Mouse (Mus musculus): ENCODE measurements around the gene Med29.

Gene Med29

DNA sequence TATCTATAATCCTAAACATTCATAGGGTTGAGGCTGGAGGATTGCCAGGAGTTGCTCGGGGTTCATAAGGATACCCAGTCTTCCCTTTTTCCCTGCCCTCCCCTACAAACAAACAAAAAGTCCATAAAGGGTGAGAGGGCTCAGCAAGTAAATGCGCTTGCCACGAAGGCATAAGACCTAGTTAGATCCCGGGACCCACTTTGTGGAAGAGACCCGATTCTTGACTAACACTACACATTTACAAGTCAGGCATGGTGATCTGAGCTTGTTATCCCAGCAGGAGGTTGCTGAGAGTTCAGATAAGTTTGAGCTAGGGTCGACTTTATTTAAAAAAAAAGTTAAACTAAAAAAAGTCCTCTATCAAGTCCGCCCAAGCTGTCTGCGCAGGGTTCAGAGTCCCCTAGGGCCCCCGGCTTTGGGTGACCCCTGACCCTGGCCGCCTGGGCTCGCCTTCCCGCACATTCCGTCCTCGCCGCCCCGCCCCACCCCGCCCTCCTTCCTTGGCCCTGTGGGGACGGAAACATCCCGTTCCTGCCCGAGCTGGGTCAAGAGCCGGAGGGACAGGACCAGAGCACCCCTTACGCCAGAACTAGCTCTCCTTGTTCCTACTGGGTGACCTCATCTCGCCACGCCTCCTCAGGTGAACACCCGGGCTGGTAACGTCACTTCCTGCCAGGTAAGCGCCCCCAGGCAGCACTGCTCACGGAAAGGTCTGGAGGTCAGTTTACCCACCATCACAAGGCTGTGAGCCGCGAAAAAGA lies 16.3 kb downstream of the Med29 start:
- DNase-seq (ENCODE audit: low spot score in 2 of 2) = no peak

GRCm38 (mm10) chr7:28375176-28375921 lies 17.2 kb downstream of the Med29 start:
- DNase-seq (ENCODE audit: low spot score in 2 of 2) = peak; percentile 68 to 73

DNA sequence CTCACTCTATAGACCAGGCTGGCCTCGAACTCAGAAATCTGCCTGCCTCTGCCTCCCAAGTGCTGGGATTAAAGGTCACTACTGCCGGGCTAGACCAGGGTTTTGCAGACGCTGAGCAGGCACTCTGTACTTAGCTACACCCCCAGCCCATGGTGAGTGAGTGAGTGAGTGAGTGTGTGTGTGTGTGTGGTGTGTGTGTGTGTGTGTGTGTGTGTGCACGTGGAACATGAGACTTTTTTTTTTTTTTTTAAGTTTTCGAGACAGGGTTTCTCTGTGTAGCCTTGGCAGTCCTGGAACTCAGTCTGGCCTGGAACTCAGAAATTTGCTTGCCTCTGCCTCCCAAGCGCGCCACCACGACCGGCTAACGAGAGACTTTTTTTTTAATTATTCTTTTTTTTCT lies 17.9 kb downstream of the Med29 start:
- DNase-seq (ENCODE audit: low spot score in 2 of 2) = no peak

GRCm38 (mm10) chr7:28373891-28374495 lies 18.5 kb downstream of the Med29 start:
- no peak for DNase-seq (ENCODE audit: low spot score in 2 of 2)

- peak; percentile 65 to 84 for DNase-seq (ENCODE audit: low spot score in 2 of 2)
Observed at GRCm38 (mm10) chr7:28373131-28373581, 19.4 kb downstream of the Med29 start.

DNA sequence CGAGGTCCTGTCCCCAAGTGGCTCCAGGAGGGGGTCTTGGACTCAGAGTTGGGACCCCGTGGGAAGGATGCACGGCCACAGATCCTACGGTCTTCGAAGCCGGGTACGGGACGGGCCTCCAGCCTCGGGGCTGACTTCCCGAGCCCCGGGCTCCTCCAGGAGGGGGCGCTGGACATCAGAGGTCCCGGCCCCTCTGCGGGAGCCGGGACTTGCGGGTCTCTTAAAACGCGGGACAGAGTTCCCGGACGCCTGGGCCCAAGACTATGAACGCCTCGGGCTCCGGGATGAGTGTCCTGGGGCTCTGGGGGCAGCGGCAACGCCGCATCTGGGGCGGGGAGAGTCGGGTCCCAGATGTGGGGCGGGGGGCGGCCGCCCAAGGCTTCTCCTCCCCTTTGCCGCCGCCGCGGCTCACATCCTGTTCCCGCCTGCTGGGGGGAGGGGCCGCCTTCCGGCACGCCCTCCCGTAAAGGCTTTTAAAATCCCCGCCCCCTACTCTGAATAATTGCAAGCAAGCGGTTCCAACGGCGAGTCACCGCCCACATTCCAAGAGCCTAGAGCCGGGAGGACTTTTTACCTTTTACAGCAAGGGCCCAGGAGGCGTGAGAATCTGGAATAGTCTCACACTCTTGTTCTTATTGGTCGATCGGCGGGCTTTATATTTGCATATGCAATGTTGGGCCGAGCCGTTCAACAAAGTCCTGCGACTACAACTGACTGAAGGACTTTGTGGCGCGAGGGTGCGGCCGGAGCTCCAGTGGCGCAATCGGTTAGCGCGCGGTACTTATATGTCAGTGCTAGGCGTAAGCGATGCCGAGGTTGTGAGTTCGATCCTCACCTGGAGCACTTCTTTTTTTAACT lies 20.0 kb downstream of the Med29 start, which contains the start of gene Plekhg2:
Gene Plekhg2 (minus strand): TSS at position 349 of the 858 bp plus-strand sequence.
- DNase-seq (ENCODE audit: low spot score in 2 of 2) = peak; percentile 96 to 98

DNA sequence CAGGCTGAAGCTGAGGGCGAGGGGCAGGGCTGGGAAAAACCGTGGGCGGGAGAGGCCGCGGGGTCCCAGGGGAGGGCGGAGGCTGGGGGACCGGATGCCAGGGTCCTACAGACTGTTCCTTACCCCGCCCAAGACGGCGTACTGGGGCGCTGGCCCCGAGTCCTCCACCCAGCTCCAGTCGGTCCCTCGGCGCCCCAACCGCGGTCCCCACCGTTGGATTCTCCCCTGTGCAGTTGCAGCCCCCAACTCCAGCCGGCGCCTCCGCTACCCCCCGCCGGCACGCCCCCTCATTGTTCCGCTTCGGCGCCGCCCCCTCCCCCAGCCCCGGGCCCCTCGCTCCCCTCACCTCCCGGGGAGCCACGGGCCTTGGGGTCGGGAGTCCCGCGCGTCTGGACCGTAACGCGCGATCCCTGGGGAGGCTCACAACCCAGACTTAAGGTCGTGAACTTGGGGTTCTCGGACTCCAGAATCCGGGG lies 21.0 kb downstream of the Med29 start:
- no peak for DNase-seq (ENCODE audit: low spot score in 2 of 2)

DNA sequence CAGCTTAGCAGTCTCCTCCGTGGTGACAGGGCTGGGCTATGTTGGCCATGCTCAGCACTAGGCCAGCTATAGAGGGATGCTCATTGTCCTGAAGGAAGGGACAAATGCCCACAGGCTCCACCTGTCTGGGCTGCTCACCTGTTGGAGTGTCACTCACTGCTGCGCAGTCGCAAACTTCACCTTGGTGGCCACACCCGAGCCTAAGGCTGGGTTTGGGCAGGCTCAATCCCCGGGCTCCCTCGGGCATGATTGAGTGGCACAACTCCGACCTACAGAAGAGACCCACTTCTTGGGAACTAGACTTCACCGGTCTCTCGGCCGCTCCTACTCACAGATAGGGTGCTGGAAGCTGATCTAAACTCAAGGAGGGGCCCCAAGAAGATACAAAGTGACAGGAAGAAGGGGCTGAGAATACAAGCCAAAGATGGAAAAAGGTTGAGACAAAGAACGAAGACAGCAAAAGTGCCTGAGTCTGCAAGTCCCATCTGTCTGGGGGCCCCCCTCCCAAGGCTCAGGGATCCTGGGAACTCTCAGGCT lies 21.5 kb downstream of the Med29 start:
- no peak for DNase-seq (ENCODE audit: low spot score in 2 of 2)

- no peak for DNase-seq (ENCODE audit: low spot score in 2 of 2)
Observed at GRCm38 (mm10) chr7:28370051-28370450, 22.5 kb downstream of the Med29 start.

- DNase-seq (ENCODE audit: low spot score in 2 of 2) = no peak
Observed at GRCm38 (mm10) chr7:28368276-28368920, 24.1 kb downstream of the Med29 start.

- no peak for DNase-seq (ENCODE audit: low spot score in 2 of 2)
Observed at GRCm38 (mm10) chr7:28367663-28368275, 24.7 kb downstream of the Med29 start.

DNA sequence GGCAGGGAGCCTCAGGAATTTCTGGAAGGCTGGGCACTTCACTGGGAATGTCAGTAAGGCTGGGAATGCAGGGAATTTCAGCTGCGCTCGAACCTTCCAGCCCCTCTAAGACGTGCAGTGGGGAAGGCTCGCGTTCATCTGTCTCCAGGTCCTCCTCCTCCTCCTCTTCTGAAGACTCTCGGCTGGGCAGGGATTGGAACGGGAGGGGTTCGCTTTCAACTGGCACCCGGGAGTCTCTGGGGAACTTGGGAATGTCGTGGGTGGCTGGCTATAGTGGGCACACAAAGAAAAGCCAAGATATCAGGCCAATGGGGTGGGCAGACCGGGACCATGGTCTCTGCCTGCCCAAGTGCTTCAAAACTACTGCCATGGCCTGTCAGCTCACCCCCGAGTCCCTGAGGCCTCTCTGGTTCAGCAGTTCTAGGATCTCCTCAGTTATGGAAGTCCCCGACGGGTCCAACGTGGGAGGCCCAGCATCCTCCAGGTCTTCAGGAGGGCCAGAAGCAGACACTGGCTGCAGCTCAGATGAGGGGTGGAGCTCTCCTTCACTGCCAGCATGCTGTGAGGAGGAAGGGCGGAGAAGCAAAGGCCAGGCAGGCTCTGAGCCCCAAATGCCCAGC lies 30.0 kb downstream of the Med29 start:
- no peak for DNase-seq (ENCODE audit: low spot score in 2 of 2)

DNA sequence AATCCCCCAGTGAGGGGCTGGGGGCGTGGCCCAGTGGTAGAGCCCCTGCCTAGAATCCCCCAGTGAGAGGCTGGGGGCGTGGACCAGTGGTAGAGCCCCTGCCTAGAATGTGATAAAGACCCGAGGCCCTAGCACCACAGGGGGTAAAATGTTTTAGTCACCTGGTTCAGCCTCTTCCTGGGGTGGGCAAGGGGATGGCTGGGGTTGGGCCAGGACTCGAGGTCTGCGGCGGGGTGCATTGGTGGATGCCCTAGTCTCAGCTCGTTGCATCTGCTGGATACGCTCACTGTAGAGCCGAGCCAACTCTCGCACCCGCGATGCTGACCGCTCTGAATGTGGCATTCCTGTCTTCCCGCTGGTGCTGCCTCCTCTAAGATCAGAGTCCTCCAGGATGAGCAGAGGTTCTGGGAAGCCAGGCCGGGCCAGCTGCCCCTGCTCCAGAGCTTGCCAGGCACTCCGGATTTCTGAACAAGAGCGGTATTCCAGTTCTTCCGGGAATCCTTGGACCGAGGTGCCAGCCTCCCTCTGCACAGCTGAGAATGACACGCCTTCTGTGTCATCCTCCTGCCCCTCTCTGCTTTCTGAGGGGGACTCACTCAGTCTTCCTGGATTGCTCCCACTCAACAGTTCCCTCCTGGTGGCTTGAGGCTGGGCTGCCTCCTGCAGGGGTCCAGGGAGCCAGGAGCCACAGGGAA lies 30.7 kb downstream of the Med29 start:
- no peak for DNase-seq (ENCODE audit: low spot score in 2 of 2)

GRCm38 (mm10) chr7:28360291-28360690 lies 32.2 kb downstream of the Med29 start:
- no peak for DNase-seq (ENCODE audit: low spot score in 2 of 2)

DNA sequence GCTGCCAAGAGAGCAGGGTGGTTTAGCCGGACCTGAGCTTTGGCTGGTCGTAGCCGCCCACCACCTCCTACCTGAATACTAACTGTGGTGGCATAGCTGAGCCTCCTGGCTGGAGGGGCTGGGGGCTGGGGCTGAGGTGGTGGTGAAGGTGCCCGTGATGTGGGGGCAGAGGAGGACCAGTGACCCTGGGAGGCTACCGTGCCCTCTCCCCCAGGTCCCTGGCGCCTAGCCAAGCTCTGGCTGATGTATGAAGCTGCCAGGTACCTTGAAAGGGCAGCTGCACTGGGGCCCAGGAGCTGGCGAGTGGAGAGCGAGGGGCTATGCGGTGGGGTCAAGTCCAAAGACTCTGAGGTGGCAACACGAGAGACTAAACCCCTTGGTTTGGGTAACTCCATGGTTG lies 32.7 kb downstream of the Med29 start:
- DNase-seq (ENCODE audit: low spot score in 2 of 2) = no peak

DNA sequence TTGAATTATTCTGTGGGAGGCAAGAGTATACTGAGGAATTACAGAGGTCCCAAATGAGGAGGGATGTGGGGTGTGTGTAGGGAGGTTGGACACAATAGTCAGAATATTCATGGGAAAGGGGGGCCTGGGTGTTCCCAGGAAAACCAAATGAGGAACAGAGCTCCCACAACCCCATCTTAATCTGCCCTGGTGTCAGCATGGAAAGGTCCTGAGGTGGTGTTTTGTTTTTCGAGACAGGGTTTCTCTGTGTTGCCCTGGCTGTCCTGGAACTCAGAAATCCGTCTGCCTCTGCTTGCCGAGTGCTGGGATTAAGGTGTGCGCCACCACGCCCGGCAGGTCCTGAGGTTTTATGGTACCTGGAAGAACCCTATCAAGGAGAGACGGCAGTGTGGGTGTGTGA lies 34.1 kb downstream of the Med29 start:
- DNase-seq (ENCODE audit: low spot score in 2 of 2) = no peak

DNA sequence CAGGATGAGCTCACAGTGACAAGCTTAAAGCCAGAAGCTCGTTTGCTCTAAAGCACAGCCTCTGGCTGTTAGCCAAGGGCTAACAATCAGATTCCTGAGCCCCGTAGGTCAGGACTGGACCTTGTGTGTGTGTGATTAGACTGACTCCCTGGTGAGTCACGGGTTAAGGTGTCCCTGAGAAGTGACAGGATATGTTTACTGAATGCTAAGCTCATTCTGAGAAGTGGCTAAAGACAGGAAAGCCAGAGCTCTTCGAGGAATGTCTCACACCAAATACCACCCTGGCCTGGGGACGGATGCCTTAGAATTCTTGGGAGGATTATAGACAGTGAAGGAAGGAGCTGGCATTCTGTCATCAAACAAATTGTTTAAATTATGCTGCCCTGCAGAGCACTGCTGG lies 34.5 kb downstream of the Med29 start:
- no peak for DNase-seq (ENCODE audit: low spot score in 2 of 2)

GRCm38 (mm10) chr7:28356981-28357380 lies 35.5 kb downstream of the Med29 start:
- no peak for DNase-seq (ENCODE audit: low spot score in 2 of 2)

DNA sequence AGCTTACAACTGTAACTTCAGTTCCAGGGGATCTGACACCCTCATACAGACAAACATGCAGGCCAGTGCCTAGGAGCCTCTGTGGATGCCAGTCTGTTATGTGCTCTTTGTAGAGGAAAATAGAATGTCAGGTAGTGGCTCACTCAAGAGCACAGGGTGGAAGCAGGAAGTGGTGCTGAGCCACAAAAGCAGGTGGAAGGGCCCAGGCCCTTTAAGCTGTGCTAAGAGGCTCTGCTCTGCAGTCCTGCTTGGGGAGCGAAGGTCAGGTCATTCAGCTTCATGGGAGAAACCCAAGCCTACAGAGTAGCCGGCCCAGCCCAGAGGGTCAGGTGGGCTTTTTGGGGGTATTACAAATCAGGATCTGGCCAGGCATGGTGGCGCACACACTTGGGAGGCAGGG lies 37.3 kb downstream of the Med29 start:
- no peak for DNase-seq (ENCODE audit: low spot score in 2 of 2)

All from frontal cortex, postnatal 36 days (tissue).